Mouse (Mus musculus): ENCODE data around the gene Fuca1. TPM values are rescaled to one million over a fixed set of nuclear protein-coding genes. Genes with fewer than 3 reads are reported as not detected.

The Fuca1 gene
- polyA plus RNA-seq (2012; fragmentation: generic; extraction: Trizol), result 100 to 1,000 TPM in 1 of 2 experiments, 10 to 100 TPM in 1; 74.8 to 183 TPM

DNA sequence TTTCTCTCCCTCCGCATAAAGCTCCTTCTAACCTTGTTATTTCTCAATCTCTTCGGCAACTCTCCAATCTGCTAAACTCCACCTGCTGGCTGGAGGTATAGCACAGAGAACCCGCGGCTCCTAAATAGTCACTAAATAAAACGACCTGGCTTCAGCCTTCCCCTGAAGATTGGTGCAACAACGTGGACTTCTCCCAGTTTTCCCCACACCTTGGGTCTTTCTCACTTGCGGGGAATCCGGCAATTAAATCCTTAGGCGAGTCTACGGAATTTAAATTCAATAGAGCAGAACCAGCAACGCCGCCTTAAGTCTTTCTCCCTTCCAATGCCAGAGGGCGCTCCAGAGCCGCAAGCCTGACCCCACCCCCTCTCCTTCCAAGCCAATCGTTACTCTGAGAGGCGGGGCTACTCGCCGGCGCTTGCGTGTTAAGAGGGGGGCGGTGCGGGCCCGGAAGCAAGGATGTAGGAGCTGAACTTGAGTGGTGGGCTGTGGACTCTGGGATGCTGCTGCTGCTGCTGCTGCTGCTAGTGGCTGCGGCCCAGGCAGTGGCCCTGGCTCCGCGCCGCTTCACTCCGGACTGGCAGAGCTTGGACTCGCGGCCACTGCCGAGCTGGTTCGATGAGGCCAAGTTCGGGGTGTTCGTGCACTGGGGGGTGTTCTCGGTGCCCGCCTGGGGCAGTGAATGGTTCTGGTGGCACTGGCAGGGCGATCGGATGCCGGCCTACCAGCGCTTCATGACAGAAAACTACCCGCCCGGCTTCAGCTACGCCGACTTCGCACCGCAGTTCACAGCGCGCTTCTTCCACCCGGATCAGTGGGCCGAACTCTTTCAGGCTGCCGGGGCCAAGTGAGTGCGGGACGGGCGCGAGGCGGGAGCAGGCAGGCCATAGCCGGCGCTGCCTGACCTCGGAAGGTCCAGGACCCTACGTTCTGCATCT is at the start of gene Fuca1:
Gene Fuca1, plus strand, starts transcription at position 432 of the 938 bp plus-strand sequence.

DNA sequence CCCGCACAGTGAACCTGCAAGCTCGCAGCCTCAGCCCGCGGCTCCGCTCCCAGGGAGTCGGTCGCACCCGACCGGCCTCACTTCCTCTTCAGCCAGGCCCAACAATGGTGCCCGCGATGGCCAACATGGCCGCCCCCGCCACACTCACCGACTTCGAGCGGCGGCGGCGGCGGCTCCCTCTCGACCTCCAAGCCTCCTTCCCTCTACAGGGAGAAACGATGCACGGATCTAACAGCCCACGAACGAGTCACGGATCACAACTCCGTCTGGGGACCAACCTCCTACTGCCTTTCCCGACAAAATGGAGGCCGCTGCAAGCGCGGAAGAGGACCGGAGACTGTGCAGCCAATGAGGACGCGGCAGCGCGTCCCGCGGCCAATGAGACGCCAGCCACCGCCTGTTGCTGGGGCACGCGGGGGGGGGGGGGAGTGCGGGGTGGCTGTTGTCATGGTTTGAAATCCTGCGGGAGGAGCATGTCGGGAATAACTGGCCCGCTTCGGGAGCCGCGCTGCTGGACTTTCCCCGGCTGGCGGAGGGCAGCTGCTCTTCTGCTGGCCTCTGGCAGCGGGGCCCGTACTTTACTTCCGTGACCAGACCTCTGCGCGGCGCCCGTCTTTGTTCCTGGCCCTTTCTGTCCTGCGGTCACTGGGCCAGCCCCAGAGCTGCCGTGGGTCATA is 46.9 kb upstream of the Fuca1 start, which contains the start of gene Pnrc2:
Gene Pnrc2, minus strand, starts transcription at position 325 of the 677 bp plus-strand sequence.

DNA sequence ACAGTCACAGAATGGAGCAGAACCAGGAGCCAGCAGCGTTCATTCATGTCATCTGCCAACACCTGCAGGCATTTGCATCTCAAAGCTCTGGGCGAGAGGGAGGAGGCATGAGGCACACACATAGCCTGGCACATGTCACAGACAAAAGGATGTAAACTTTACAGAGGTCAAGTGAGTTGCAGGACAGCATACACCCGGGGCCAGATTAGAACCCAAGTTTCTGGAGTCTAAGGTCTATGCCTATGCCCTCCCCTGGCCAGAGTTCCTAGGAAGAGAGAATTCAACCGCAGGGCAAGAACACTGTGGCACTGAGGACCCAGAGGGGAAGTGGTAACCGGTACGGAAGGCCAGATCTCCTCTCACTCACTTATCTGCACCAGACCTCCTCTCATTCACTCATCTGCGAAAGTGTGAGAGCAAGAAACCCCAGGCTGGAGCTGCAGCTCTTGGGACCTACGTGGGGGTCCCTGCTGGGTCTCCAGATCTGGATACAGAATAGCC is 25.4 kb upstream of the Fuca1 start, which contains the start of gene Cnr2:
Gene Cnr2, plus strand, starts transcription at position 324 of the 501 bp plus-strand sequence.

DNA sequence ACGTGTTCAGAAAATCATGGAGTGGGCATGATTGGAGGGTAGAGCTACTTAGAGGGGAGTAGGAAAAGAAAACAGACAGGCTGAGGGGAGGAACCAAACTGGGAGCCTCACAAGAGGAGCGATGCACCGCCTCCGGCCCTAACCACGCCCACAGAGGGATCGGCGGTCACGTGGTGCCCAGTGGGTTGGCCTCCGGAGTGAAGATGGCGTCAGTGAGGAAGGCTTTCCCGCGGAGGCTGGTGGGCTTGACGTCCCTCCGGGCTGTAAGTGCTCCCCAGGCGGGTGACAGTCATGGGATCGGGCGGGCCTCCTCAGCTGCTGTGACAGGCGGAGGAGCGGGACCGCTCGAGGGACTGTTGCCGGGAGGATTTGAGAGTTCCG is 25.7 kb downstream of the Fuca1 start, which contains the start of gene Hmgcl:
Gene Hmgcl, plus strand, starts transcription at position 171 of the 381 bp plus-strand sequence.

DNA sequence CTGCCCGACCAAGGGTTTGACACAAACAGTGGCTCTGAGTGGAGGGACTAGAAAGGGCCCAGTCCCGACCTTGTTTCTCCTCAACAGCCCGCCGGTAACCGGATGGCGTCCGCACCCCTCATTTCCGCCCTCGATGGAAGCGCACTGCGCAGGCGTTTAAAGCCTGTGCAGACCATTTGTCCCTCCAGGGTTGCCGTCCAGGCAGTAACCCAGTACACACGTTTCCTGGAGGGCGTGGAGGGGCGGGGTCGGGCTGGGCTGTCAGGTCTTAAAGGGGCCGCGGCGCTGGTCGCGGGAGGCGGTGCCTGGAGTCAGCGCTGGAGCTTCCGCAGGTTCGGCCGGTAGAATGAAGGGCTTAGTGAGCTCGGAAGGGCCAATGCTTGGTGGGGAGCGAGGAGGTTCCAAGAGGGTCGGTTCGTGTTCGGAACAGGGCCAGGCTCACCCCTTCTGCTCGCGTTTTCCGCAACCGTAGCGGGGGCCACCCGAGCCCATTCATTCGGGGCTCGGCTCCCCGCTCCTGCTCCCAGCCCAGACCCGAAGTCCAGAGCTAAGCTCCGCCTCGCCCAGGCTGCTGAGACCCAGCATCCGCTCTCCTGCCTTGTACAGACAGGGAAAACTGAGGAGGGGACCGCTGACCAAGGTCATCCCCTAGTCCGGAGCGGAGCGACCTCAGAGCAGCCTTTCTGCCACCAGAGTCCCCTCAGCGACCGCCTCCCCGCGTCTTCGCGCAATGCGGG is 43.1 kb downstream of the Fuca1 start, which contains the start of gene Gale:
Gene Gale, plus strand, starts transcription at position 271 of the 737 bp plus-strand sequence.

DNA sequence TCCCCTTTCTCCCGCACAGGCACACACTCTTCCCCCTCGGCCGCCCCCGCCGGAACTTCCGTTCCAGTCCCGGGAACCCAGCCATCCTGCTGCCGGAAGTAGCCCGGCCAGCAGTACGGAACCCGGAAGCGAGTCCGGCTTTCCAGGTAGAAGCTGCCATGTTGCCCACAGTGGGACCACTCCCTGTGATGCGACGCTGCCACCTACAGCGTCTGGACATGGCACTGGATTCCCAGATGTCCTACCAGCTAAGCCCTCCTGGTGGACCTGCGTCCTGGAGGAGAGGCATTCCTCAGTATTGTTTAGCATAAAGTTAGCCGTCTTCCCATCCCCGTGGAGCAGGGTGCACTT is 52.0 kb downstream of the Fuca1 start, which contains the start of gene Lypla2:
Gene Lypla2, minus strand, starts transcription at position 71 of the 351 bp plus-strand sequence.

DNA sequence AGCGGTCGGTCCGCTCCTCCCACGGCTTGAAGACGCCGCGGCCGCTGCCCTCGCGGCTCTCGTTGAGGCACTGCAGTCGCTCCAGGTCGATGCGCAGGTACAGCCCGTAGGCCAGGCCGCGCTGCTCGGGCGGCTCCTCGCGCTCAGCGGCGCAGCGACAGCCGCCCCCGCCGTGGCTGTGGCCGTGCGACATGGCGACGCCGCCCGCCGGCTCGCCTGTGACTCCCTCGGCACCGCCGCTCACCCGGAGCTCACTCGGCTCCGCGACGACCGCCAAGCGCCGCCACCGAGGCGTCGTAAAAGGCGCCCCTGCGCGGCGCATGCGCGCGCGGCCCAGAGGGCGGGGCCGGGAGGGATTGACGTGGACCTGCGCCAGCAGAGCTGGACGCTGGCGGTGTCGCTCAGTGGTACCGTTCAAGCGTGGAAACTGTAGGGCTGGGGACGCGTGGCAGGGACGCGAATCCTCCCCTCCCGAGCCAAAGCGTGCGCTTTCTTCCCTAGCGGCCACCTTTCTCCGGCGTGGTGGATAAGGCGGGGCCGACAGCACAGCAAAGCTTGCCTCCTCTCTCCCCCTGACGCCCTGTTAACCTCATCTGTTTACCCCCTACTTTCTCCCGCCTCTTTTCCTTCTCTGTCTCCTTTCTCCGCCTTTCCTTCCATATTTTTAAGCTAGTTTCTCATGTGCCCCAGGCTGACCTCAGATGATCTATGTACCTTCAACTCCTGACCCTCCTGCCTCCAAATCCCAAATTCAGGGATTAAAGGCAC is 66.6 kb downstream of the Fuca1 start, which contains the start of gene Pithd1:
Gene Pithd1, minus strand, starts transcription at position 322 of the 768 bp plus-strand sequence.

Other genes starting within 250 kb of the Fuca1 start
- gene Ifnlr1, start 234.4 kb upstream of the Fuca1 start, polyA plus RNA-seq (2012; fragmentation: generic; extraction: Trizol), result not detected
- not detected for gene Il22ra1, start 192.6 kb upstream of the Fuca1 start, polyA plus RNA-seq (2012; fragmentation: generic; extraction: Trizol)
- under 1 TPM in 1 of 2 experiments, not detected in 1; under 0.01 TPM for gene Myom3, start 161.0 kb upstream of the Fuca1 start, polyA plus RNA-seq (2012; fragmentation: generic; extraction: Trizol)
- gene Srsf10, start 65.0 kb upstream of the Fuca1 start, polyA plus RNA-seq (2012; fragmentation: generic; extraction: Trizol), result 10 to 100 TPM in 1 of 2 experiments, 1 to 10 TPM in 1; 7.7 to 12.7 TPM
- gene Pnrc2, start 46.9 kb upstream of the Fuca1 start, polyA plus RNA-seq (2012; fragmentation: generic; extraction: Trizol), result 10 to 100 TPM in 1 of 2 experiments, 1 to 10 TPM in 1; 1.0 to 43.9 TPM
- under 1 TPM in 1 of 2 experiments, not detected in 1; 0.04 TPM for gene Cnr2, start 25.3 kb upstream of the Fuca1 start, polyA plus RNA-seq (2012; fragmentation: generic; extraction: Trizol)
- gene Hmgcl, start 25.7 kb downstream of the Fuca1 start, polyA plus RNA-seq (2012; fragmentation: generic; extraction: Trizol), result 10 to 100 TPM; 19.6 to 44.9 TPM
- gene Gale, start 43.0 kb downstream of the Fuca1 start, polyA plus RNA-seq (2012; fragmentation: generic; extraction: Trizol), result 10 to 100 TPM; 26.2 to 35.1 TPM
- 10 to 100 TPM; 57.3 to 66.3 TPM for gene Lypla2, start 51.9 kb downstream of the Fuca1 start, polyA plus RNA-seq (2012; fragmentation: generic; extraction: Trizol)
- gene Pithd1, start 66.5 kb downstream of the Fuca1 start, polyA plus RNA-seq (2012; fragmentation: generic; extraction: Trizol), result 10 to 100 TPM; 25.4 to 35.3 TPM
- gene Eloa, start 101.0 kb downstream of the Fuca1 start, polyA plus RNA-seq (2012; fragmentation: generic; extraction: Trizol), result 10 to 100 TPM in 1 of 2 experiments, 1 to 10 TPM in 1; 3.0 to 16.7 TPM
- gene Rpl11, start 132.7 kb downstream of the Fuca1 start, polyA plus RNA-seq (2012; fragmentation: generic; extraction: Trizol), result 1,000 to 10,000 TPM; 1,860 to 3,283 TPM
- gene Id3, start 222.8 kb downstream of the Fuca1 start, polyA plus RNA-seq (2012; fragmentation: generic; extraction: Trizol), result 100 to 1,000 TPM; 104 to 264 TPM

Data from C3H10T1/2 (cell line).